Mouse (Mus musculus) myocyte (in vitro differentiated cells): ENCODE results near the gene Tbce. TPM values are rescaled to one million over a fixed set of nuclear protein-coding genes. Genes with fewer than 3 reads are reported as not detected.

Experiments
- H3K27me3 ChIP-seq: one replicate; pipeline ENCODE4 v1.6.1; 2011; ENCODE audit not compliant: control insufficient read depth, insufficient read depth, insufficient read length
- H3K36me3 ChIP-seq: one replicate; pipeline ENCODE4 v1.6.1; 2011; ENCODE audit not compliant: control insufficient read depth, insufficient read depth
- H3K4me2 ChIP-seq: one replicate; pipeline ENCODE4 v1.6.1; 2011; ENCODE audit warnings: low read depth, control low read depth
- H3K4me3 ChIP-seq: one replicate; pipeline ENCODE4 v1.5.1; 2011; ENCODE audit warnings: mild to moderate bottlenecking, control low read depth, moderate library complexity
- H3K79me2 ChIP-seq: one replicate; pipeline ENCODE4 v1.6.1; 2011; ENCODE audit not compliant: control insufficient read depth, insufficient read depth
- H3ac ChIP-seq: one replicate; pipeline ENCODE4 v1.6.1; 2011; ENCODE audit not compliant: control insufficient read depth, insufficient read length
- CEBPB ChIP-seq: IDR thresholded peaks from 2 replicates; pipeline ENCODE4 v1.6.1; 2011; ENCODE audit warnings: mild to moderate bottlenecking, moderate library complexity; ENCODE audit not compliant: poor library complexity, insufficient read depth, severe bottlenecking
- E2F4 ChIP-seq: IDR thresholded peaks from one replicate; pipeline ENCODE4 v1.6.1; 2011; ENCODE audit warnings: mild to moderate bottlenecking, control low read depth, moderate library complexity; ENCODE audit not compliant: insufficient read depth
- MAX ChIP-seq: IDR thresholded peaks from one replicate; pipeline ENCODE4 v1.6.1; 2011; ENCODE audit warnings: low read depth, mild to moderate bottlenecking, control low read depth
- MYOD1 ChIP-seq, 3 experiments: IDR thresholded peaks; one replicate each; pipeline ENCODE4 v1.6.1; 2011; ENCODE audit warnings: control low read depth in 2 of 3, low read depth in 2 of 3, mild to moderate bottlenecking in 2 of 3, moderate library complexity in 1 of 3; ENCODE audit not compliant: insufficient read length in 2 of 3, control insufficient read depth in 1 of 3
- MYOG ChIP-seq, 3 experiments: IDR thresholded peaks; one replicate each; pipeline ENCODE4 v1.6.1; 2011; ENCODE audit warnings: control low read depth in 2 of 3, low read depth in 2 of 3, mild to moderate bottlenecking in 2 of 3; ENCODE audit not compliant: insufficient read length in 2 of 3, control insufficient read depth in 1 of 3, insufficient read depth in 1 of 3
- POLR2A ChIP-seq: IDR thresholded peaks from one replicate; pipeline ENCODE4 v1.6.1; 2011; ENCODE audit warnings: low read depth, mild to moderate bottlenecking, control low read depth, moderate library complexity; ENCODE audit not compliant: insufficient read length
- POLR2AphosphoS2 ChIP-seq: IDR thresholded peaks from one replicate; pipeline ENCODE4 v1.6.1; 2011; ENCODE audit warnings: low read depth, control low read depth; ENCODE audit not compliant: insufficient read length
- REST ChIP-seq: IDR thresholded peaks from one replicate; pipeline ENCODE4 v1.6.1; 2011; ENCODE audit warnings: mild to moderate bottlenecking, control low read depth, moderate library complexity; ENCODE audit not compliant: insufficient read depth, insufficient read length
- SRF ChIP-seq: IDR thresholded peaks from one replicate; pipeline ENCODE4 v1.6.1; 2011; ENCODE audit warnings: low read depth; ENCODE audit not compliant: control insufficient read depth, insufficient read length
- TCF12 ChIP-seq: IDR thresholded peaks from one replicate; pipeline ENCODE4 v1.6.1; 2011; ENCODE audit warnings: mild to moderate bottlenecking, control low read depth; ENCODE audit not compliant: poor library complexity, insufficient read depth, severe bottlenecking
- TCF3 ChIP-seq: IDR thresholded peaks from one replicate; pipeline ENCODE4 v1.6.1; 2011; ENCODE audit warnings: low read depth, control low read depth; ENCODE audit not compliant: insufficient read length
- USF1 ChIP-seq: IDR thresholded peaks from one replicate; pipeline ENCODE4 v1.6.1; 2011; ENCODE audit warnings: low read depth, mild to moderate bottlenecking, control low read depth, moderate library complexity
- polyA plus RNA-seq: library from polyadenylated mRNA; unstranded; fragments of >200 nt; fragmentation: generic; extraction: Trizol; gene quantifications from one replicate; pipeline ENCODE4 v1.2.1, GENCODE M21; 2012; ENCODE audit warnings: missing spikeins

Gene Tbce
- polyA plus RNA-seq, 1 experiment, result 20.3 TPM

GRCm38 (mm10) chr13:14063942-14064271 is 24.5 kb upstream of the Tbce start:
- H3K36me3 ChIP-seq, result peaks cover 14% of the 10 kb centered on the region
- H3ac ChIP-seq, result peak overlapping the region; percentile 80
- no peak overlapping the region for H3K4me2 ChIP-seq
- TF ChIP-seq POLR2AphosphoS2 (peak; percentile 3), USF1 (no peak)
- H3K79me2 ChIP-seq, result peaks cover 85% of the 10 kb centered on the region
- no peaks in the 10 kb centered on the region for H3K27me3 ChIP-seq
- H3K4me3 ChIP-seq, result peak overlapping the region; percentile 88

DNA sequence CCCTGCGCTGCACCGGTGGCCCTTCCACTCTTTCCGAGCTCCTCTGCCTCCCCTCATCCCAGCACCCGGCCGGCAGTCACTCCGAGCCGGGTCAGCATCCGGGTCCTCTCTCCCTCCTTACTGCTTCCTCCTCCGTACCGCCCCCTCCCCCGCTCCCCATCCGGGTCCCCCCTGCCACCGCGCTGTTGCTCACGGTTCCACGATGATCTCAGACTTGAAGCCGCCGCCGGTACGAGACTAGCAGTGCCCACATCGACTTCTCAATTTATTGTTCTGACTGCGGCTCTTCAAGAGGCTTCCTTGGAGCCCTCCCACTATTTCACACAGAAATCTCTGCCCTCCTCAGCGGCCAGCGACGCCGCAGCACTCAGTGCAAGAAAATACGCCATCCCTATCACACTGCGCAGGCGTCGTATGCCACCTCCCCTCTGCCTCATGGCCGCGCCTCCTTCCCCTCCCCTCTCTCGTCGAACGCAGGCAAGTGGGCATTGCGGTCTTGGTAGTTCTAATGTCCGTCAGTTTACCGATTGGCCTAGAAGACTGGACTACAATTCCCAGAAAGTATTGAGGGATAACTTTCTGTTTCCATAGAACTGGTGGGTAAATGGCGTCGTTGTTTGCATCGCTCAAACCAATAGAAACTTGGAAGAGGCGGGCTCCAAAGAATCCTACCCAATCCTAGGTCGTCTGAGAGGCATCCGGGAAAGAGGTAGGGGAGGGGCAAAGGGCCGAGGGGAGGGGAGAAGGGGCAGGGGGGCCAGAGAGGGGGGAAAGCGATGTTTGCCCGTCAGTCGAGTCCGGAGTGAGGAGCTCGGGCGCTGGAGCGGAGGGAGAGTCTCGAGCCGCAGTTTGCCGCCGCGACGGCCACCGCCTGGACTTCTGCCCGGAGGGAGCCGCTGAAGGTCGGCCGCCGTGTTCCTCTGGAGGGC is 23.8 kb upstream of the Tbce start, which contains the start of the genes Arid4b and Ggps1:
TSS of gene Arid4b (plus strand) at position 220 of the 929 bp plus-strand sequence.
TSS of gene Ggps1 (minus strand) at position 476 of the 929 bp plus-strand sequence.
- Histone ChIP-seq H3K27me3 (no peaks in the 10 kb centered on the region), H3K79me2 (peaks cover 82% of the 10 kb centered on the region)
- TF ChIP-seq CEBPB (no peak), SRF (no peak), USF1 (no peak), TCF3 (no peak), MAX (no peak), REST (no peak), E2F4 (no peak), MYOD1 (IDR thresholded peaks at IDR 0.05; ENCODE audit: control insufficient read depth in 1 of 3, insufficient read length in 2 of 3, low read depth in 2 of 3) (peak in 1 of 3 experiments; percentile 14), POLR2A (peak; percentile 89), TCF12 (no peak), MYOG (IDR thresholded peaks at IDR 0.05; ENCODE audit: control insufficient read depth in 1 of 3, insufficient read depth in 1 of 3, insufficient read length in 2 of 3, low read depth in 2 of 3) (no peak), POLR2AphosphoS2 (peak; percentile 83)

DNA sequence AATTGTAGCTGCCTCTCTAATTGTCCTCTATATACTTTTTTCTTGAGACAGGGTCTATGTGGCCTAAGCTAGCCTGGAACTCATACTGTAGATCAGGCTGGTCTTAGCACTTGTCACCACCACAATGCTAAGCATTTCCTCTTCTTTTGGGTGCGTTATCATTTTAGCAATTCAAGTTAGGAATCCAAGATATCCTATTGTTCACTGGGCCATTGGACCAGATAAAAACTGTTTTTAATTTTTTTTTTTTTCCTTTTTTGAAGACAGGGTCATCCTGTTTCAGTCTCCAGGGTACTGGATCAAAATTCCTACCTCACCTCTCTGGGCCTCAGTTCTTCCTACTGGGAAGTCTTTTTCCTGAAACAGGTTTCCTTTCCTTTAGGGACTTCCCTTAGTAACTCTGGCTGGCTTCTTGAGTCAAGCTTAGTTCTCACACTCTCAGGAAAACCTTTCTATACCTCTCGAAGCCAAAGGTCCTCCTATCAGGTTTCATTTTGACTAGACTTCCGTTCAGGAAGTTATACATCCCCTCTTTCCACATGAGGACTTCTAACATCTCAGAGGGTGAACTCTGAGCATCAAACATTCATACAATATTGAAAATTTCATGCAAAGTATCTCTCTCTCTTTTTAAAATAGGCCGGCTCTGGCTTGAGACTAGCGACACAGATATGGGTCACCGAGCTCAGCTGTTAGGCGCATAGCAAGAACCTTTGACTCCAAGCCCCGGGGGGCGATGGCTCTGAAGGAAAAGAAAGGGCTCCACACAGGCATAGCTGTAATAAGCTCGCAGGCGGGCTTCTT is 23.0 kb upstream of the Tbce start:
- Histone ChIP-seq H3K4me2 (peak overlapping the region; percentile 85), H3K27me3 (no peaks in the 10 kb centered on the region), H3K4me3 (peak overlapping the region; percentile 88), H3K79me2 (peaks cover 79% of the 10 kb centered on the region), H3K36me3 (peaks cover 8% of the 10 kb centered on the region), H3ac (peak overlapping the region; percentile 80)
- TF ChIP-seq TCF12 (no peak), TCF3 (no peak), MYOD1 (IDR thresholded peaks at IDR 0.05; ENCODE audit: control insufficient read depth in 1 of 3, insufficient read length in 2 of 3, low read depth in 2 of 3) (no peak), MYOG (IDR thresholded peaks at IDR 0.05; ENCODE audit: control insufficient read depth in 1 of 3, insufficient read depth in 1 of 3, insufficient read length in 2 of 3, low read depth in 2 of 3) (no peak), POLR2AphosphoS2 (no peak), POLR2A (no peak), REST (no peak), MAX (no peak), CEBPB (no peak), E2F4 (no peak), SRF (no peak), USF1 (no peak)

More for the DNA sequence above, 23.8 kb upstream of the Tbce start, which contains the start of the genes Arid4b and Ggps1:
- H3K4me2 ChIP-seq, result peak within 1 kb of the TSS; percentile 85
- H3K36me3 ChIP-seq, result peaks cover 14% of the 10 kb centered on the region
- peak within 1 kb of the TSS; percentile 88 for H3K4me3 ChIP-seq
- H3ac ChIP-seq, result peak within 1 kb of the TSS; percentile 80

DNA sequence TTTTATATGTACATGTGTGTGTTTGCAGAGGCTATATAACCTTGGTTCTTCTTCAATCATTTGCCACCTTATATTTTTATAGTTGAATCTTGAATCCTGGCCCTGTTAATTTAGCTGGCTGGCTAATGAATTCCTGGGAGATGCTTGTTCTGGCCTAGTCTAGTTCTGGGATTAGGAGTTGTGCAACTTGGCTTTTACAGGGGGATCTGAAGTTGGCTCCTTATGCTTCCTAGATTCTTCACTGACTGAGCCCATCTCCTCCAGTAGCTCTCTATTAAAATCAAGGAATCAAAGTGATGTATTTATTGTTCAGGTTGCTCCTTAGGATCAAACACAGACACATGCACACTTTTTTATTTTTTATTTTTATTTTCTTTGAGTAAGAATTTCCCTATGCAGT is 20.1 kb upstream of the Tbce start:
- H3K36me3 ChIP-seq, result peaks cover 9% of the 10 kb centered on the region
- H3ac ChIP-seq, result no peak overlapping the region
- no peak for TF ChIP-seq REST
- no peak for TF ChIP-seq POLR2A
- TF ChIP-seq MYOD1 (IDR thresholded peaks at IDR 0.05; ENCODE audit: control insufficient read depth in 1 of 3, insufficient read length in 2 of 3, low read depth in 2 of 3), result no peak
- TF ChIP-seq SRF, result no peak
- no peak for TF ChIP-seq E2F4
- H3K4me3 ChIP-seq, result no peak overlapping the region
- no peak overlapping the region for H3K4me2 ChIP-seq
- peaks cover 51% of the 10 kb centered on the region for H3K79me2 ChIP-seq
- H3K27me3 ChIP-seq, result no peaks in the 10 kb centered on the region

GRCm38 (mm10) chr13:14056801-14057200 is 17.4 kb upstream of the Tbce start:
- peaks cover 37% of the 10 kb centered on the region for H3K79me2 ChIP-seq
- no peak for TF ChIP-seq E2F4
- TF ChIP-seq REST, result no peak
- no peak for TF ChIP-seq MAX
- no peak overlapping the region for H3ac ChIP-seq
- no peak overlapping the region for H3K4me2 ChIP-seq
- H3K27me3 ChIP-seq, result no peaks in the 10 kb centered on the region
- H3K4me3 ChIP-seq, result no peak overlapping the region
- peaks cover 24% of the 10 kb centered on the region for H3K36me3 ChIP-seq
